Mouse (Mus musculus) gonadal fat pad, adult 2 months (tissue): ENCODE measurements around the gene Gfpt1. TPM values are rescaled to one million over a fixed set of nuclear protein-coding genes. Genes with fewer than 3 reads are reported as not detected.

Experiments
- DNase-seq: peaks from one replicate; pipeline ENCODE4 v3.0.0-alpha.2; 2012; ENCODE audit warnings: low read depth
- polyA plus RNA-seq: library from polyadenylated mRNA; depleted of rRNA; stranded (reverse); fragments of >200 nt; gene quantifications from 2 replicates; pipeline ENCODE4 v1.2.3, GENCODE M21; 2012; rRNA removed

Gfpt1 gene
- polyA plus RNA-seq, 1 experiment: 20.4 TPM

GRCm38 (mm10) chr6:87139796-87140553 is 97.3 kb downstream of the Gfpt1 start:
- DNase-seq: no peak

Other genes with a start within 250 kb of the Gfpt1 start
- gene Anxa4, start 249.3 kb upstream of the Gfpt1 start, polyA plus RNA-seq: 44.4 and 60.3 TPM in 2 replicates
- 17.8 and 19.2 TPM in 2 replicates for gene Aak1, start 193.3 kb upstream of the Gfpt1 start, polyA plus RNA-seq
- 60.8 and 65.8 TPM in 2 replicates for gene Nfu1, start 33.6 kb upstream of the Gfpt1 start, polyA plus RNA-seq
- gene D6Ertd527e, start 61.9 kb downstream of the Gfpt1 start, polyA plus RNA-seq: 0.54 and 0.77 TPM in 2 replicates